Mouse (Mus musculus) subcutaneous adipose tissue, adult 2 months (tissue): ENCODE results near the gene Slc22a21. TPM values are rescaled to one million over a fixed set of nuclear protein-coding genes. Genes with fewer than 3 reads are reported as not detected.

Source experiments
- polyA plus RNA-seq: library from polyadenylated mRNA; depleted of rRNA; stranded (reverse); fragments of >200 nt; gene quantifications from 2 replicates; pipeline ENCODE4 v1.2.3, GENCODE M21; 2012; ENCODE audit warnings: low replicate concordance; rRNA removed

Slc22a21 gene
- 3.2 and 9.1 TPM in 2 replicates for polyA plus RNA-seq

GRCm38 (mm10) chr11:53979788-53980621, at the start of gene Slc22a21:
Slc22a21 (minus strand) TSS chr11:53980332.

GRCm38 (mm10) chr11:54028044-54028951, 48.2 kb upstream of the Slc22a21 start, which contains the start of gene Slc22a4:
Slc22a4 (minus strand) TSS chr11:54028090.

Other genes starting within 250 kb of the Slc22a21 start
- 68.7 and 81.7 TPM in 2 replicates for gene Irf1, start 210.3 kb downstream of the Slc22a21 start, polyA plus RNA-seq
- gene Gm17334, start 207.1 kb downstream of the Slc22a21 start, polyA plus RNA-seq: 1.8 and 2.2 TPM in 2 replicates
- 10.8 and 17.1 TPM in 2 replicates for gene Gm12216, start 121.1 kb downstream of the Slc22a21 start, polyA plus RNA-seq
- 26.6 and 26.9 TPM in 2 replicates for gene Slc22a5, start 88.7 kb downstream of the Slc22a21 start, polyA plus RNA-seq
- gene Slc22a4, start 47.8 kb upstream of the Slc22a21 start, polyA plus RNA-seq: 15.4 and 46.3 TPM in 2 replicates
- 52.5 and 268 TPM in 2 replicates for gene Pdlim4, start 88.7 kb upstream of the Slc22a21 start, polyA plus RNA-seq
- 26.3 and 47.4 TPM in 2 replicates for gene P4ha2, start 119.8 kb upstream of the Slc22a21 start, polyA plus RNA-seq